Mouse (Mus musculus) intestine, embryonic 14.5 days (tissue): ENCODE results near the gene Galns. TPM values are rescaled to one million over a fixed set of nuclear protein-coding genes. Genes with fewer than 3 reads are reported as not detected.

Experiments
- ATAC-seq: fragments of 200-750 bp; cut with Nextera tagmentation; replicated peaks from 2 replicates; pipeline ENCODE4 v1.8.0; 2017; ENCODE audit warnings: low read depth, moderate number of reproducible peaks, moderate TSS enrichment, moderate library complexity; ENCODE audit not compliant: low FRiP score, low TSS enrichment
- DNase-seq: peaks from one replicate; pipeline ENCODE4 v3.0.0-alpha.2; 2018; ENCODE audit warnings: low spot score
- H3K27ac ChIP-seq: fragments of 300-500 bp; sonication (generic); 2 replicates; pipeline ENCODE4 v1.5.1; 2014; ENCODE audit warnings: low read depth, mild to moderate bottlenecking, control low read depth
- H3K27me3 ChIP-seq: fragments of 300-500 bp; sonication (generic); replicated peaks from 2 replicates; pipeline ENCODE4 v1.6.1; 2014; ENCODE audit warnings: low read length, control low read depth; ENCODE audit not compliant: control insufficient read depth, insufficient read depth
- H3K36me3 ChIP-seq: fragments of 300-500 bp; sonication (generic); 2 replicates; pipeline ENCODE4 v1.6.1; 2014; ENCODE audit warnings: low read length, control low read depth; ENCODE audit not compliant: control insufficient read depth, insufficient read depth
- H3K4me1 ChIP-seq: fragments of 300-500 bp; sonication (generic); replicated peaks from 2 replicates; pipeline ENCODE4 v1.6.1; 2014; ENCODE audit warnings: low read length, control low read depth, mixed read lengths; ENCODE audit not compliant: control insufficient read depth, insufficient read depth
- H3K4me2 ChIP-seq: fragments of 300-500 bp; sonication (generic); 2 replicates; pipeline ENCODE4 v1.6.1; 2014; ENCODE audit warnings: low read length
- H3K4me3 ChIP-seq: fragments of 300-500 bp; sonication (generic); 2 replicates; pipeline ENCODE4 v1.5.1; 2014; ENCODE audit warnings: low read depth, low read length, control low read depth, mixed read lengths
- H3K9ac ChIP-seq: fragments of 300-500 bp; sonication (generic); 2 replicates; pipeline ENCODE4 v1.6.1; 2014; ENCODE audit warnings: mild to moderate bottlenecking, low read length
- H3K9me3 ChIP-seq: fragments of 300-500 bp; sonication (generic); 2 replicates; pipeline ENCODE4 v1.6.1; 2016; ENCODE audit warnings: low read length, control low read depth; ENCODE audit not compliant: control insufficient read depth
- WGBS: fragments of 180-500 bp; shearing (Covaris S2); extraction: QIAGEN DNeasy Blood & Tissue Kit; methylation state at CpG from one replicate; pipeline ENCODE4 v1.1.7; 2014; 5-methylcytosine and 5-hydroxymethylcytosine counted together
- polyA plus RNA-seq: library from polyadenylated mRNA; unstranded; fragments of >200 nt; fragmentation: Nextera tagmentation; extraction: Ambion mirVana; gene quantifications from 2 replicates; pipeline ENCODE4 v1.2.1, GENCODE M21; 2014

Galns gene
- polyA plus RNA-seq, 1 experiment from 2014 or later: 12.2 TPM

DNA sequence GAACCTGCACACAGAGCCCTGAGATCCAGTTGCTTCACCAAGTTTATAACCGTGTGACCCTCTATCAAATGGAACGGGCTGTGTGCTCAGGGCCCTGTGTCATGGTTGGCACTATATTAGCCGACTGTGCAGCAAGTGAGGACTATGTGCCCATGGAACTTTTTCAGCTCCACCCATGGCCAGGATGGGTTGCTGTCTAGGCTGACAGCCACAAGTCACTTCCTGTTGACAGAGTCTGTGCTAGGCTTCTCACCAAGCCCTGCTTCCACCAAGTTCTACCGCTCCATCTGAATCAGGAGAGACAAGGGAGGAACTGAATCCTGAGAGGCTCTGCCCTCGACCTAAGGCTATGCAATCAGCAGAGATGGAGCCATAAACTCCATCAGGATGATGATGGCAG, 50.1 kb downstream of the Galns start:
- WGBS: 78% methylated on average over 5 of the region's 5 CpGs

DNA sequence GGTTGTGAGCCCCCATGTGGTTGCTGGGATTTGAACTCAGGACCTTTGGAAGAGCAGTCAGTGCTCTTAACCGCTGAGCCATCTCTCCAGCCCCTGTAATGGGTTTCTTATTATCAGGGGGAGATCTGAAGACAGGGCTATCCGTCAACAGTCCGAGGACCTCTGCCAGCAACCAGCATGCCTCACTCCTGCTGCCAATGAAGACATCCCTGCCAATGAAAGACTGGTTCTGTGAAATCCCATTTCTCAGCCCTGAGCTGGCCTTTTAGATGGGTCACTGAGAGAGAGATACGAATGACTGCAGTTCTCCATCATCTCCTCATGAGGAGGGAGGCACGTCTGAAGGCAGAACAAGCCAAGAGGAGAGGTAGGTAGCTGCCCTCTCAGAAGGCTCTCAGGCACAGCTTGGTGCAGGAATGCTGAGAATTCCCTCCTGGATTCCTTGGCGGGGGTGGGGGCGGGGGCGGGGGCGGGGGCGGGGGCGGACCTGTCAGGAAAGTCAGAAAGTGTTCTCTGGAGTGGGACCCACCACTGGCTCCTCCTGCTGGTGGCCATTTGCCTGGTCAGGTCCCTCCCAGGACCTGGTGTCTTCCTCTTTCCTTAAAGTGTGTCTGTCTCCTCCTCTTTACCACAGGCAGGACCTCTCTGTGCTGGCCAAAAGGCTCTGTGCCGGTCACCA, 52.5 kb downstream of the Galns start:
- H3K4me1 ChIP-seq: 0 out of 2 replicates have a peak, but pooled peaks cover 19% of the 10 kb centered on the region
- ATAC-seq (peak; percentile 30; the same call in 1 of the 2 replicates), DNase-seq (no peak)
- H3K9me3 ChIP-seq: no peaks in the 10 kb centered on the region
- no peaks in the 10 kb centered on the region for H3K36me3 ChIP-seq
- H3K4me2 ChIP-seq: no peak overlapping the region
- H3K9ac ChIP-seq: no peak overlapping the region
- WGBS: 12% methylated on average over 10 of the region's 12 CpGs
- H3K27ac ChIP-seq: no peak overlapping the region
- H3K4me3 ChIP-seq: no peak overlapping the region
- H3K27me3 ChIP-seq: no peaks in the 10 kb centered on the region

More for the DNA sequence above, 50.1 kb downstream of the Galns start:
- Histone ChIP-seq H3K9ac (no peak overlapping the region), H3K27ac (no peak overlapping the region), H3K9me3 (no peaks in the 10 kb centered on the region), H3K36me3 (no peaks in the 10 kb centered on the region), H3K4me1 (0 out of 2 replicates have a peak, but pooled peaks cover 16% of the 10 kb centered on the region), H3K4me3 (no peak overlapping the region), H3K27me3 (no peaks in the 10 kb centered on the region), H3K4me2 (no peak overlapping the region)
- DNase-seq (no peak), ATAC-seq (no peak)

DNA sequence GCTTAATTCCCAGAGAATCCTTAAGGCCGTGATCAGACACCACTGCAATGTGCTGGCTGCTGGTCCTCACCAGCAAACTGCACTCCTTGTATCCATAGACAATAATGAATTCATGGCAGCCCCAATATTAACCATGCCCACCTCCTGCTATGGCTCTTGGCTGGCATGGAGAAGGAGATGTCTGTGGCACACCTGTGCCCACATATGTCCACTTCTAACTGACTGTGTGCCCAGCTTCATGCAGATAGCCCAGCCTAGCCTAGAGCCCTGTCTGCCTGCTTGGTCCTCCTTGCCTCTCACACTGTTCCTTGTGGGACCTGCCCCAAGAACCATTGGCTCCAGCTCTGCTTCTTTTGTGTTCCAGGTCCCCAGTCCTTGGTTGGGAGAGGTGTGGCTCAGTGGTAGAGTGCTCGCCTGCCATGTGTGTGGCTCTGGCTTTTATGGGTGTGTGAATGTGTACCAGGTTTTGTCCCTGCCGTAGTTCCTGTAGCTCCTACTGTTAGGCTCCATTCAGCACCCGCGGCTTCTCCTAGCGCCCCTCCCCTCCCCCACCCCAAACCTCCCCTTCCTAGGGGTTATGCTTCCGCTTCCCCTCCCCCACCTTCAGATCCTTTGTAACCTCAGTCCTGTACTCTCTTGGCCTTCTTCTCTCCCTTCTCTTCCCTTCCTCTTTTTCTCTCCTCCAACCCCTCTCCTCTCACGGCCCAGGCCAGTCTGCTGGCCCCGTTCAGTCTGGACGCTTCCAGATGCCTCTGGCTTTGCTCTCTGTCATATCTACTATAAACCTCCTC, 53.8 kb downstream of the Galns start:
- H3K9ac ChIP-seq: no peak overlapping the region
- H3K4me1 ChIP-seq: 0 out of 2 replicates have a peak, but pooled peaks cover 19% of the 10 kb centered on the region
- WGBS: 40% methylated on average over 10 of the region's 10 CpGs
- ATAC-seq (no peak), DNase-seq (no peak)
- H3K36me3 ChIP-seq: no peaks in the 10 kb centered on the region
- H3K27ac ChIP-seq: no peak overlapping the region
- no peaks in the 10 kb centered on the region for H3K9me3 ChIP-seq
- H3K27me3 ChIP-seq: no peaks in the 10 kb centered on the region
- no peak overlapping the region for H3K4me3 ChIP-seq
- H3K4me2 ChIP-seq: no peak overlapping the region

DNA sequence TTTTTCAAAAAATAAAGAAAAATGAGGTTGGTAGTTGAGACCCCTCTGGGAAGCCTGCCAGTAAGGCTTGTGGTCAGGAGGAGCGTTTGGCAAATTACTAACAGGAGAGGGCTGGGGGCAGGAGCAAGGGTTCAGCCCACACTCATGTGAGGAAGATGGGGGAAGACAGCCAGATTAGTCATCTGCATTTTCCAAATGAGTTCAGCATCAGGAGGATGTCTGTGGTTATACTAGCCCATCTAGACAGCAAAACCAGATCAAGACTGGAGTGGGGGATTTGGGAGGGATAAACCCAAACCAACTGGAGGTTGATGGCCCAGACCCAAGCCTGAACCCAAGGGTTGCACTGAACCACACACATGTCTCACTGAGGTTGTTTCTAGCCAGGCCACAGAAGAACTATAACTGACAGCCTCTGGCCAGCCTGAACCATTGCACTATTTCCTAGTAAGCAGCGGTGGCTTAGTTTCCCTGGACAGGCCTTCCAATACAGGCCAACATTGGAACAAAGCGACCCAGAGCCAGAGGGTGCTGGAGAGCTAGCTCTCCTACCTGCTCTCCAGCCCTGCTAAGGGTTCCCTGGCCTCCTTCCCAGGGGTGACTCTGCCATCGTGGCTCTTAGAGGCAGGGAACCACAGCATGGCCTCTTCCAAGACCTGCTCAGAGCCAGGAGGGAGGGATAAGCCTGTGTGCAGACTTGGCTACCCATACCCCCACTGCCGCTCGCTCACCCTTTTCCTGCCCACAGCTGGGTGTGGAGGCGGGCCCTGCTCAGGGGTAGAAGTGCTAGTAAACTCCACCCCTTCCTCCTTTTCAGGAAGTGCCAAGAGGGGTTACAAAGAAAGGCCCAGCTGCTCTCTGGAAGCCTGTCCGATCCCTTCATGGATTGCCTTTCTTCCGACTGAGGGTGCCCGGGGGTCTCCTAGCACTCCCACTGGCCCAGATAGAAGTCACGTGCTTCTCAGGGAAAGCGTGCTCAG, 54.9 kb downstream of the Galns start:
- 66% methylated on average over 12 of the region's 12 CpGs for WGBS
- DNase-seq: no peak
- no peak overlapping the region for H3K9ac ChIP-seq

DNA sequence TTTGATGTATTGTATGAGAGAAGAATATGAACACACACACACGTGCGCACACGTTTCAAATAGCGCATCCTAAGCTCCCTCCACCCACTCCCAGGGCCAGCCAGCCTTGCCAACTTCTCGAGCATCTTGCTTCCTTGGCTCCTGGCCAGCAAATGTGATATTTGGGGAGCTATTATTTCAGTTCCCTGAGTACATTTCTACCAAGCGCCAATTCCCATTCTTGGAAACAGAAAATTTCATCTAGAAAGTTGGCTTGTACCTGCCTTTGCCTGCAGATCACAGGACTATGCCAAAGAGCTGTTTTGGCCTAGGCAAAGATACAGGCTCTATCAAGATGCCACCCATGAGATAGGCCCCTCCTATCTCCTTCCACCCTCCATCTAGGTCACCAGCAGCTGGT, 56.5 kb downstream of the Galns start:
- H3K4me2 ChIP-seq: no peak overlapping the region
- H3K4me3 ChIP-seq: no peak overlapping the region
- no peaks in the 10 kb centered on the region for H3K27me3 ChIP-seq
- WGBS: 76% methylated on average over 6 of the region's 6 CpGs
- DNase-seq (no peak), ATAC-seq (no peak)
- H3K9ac ChIP-seq: no peak overlapping the region
- H3K9me3 ChIP-seq: no peaks in the 10 kb centered on the region
- H3K36me3 ChIP-seq: no peaks in the 10 kb centered on the region
- H3K4me1 ChIP-seq: peaks cover 22% of the 10 kb centered on the region; the same call in 1 of the 2 replicates
- no peak overlapping the region for H3K27ac ChIP-seq

More for the DNA sequence above, 54.9 kb downstream of the Galns start:
- H3K4me3 ChIP-seq: no peak overlapping the region
- H3K4me1 ChIP-seq: 0 out of 2 replicates have a peak, but pooled peaks cover 19% of the 10 kb centered on the region
- no peaks in the 10 kb centered on the region for H3K9me3 ChIP-seq
- ATAC-seq: no peak
- no peaks in the 10 kb centered on the region for H3K36me3 ChIP-seq
- peak overlapping the region; percentile 40; the same call in 1 of the 2 replicates for H3K27ac ChIP-seq
- H3K27me3 ChIP-seq: no peaks in the 10 kb centered on the region
- no peak overlapping the region for H3K4me2 ChIP-seq

DNA sequence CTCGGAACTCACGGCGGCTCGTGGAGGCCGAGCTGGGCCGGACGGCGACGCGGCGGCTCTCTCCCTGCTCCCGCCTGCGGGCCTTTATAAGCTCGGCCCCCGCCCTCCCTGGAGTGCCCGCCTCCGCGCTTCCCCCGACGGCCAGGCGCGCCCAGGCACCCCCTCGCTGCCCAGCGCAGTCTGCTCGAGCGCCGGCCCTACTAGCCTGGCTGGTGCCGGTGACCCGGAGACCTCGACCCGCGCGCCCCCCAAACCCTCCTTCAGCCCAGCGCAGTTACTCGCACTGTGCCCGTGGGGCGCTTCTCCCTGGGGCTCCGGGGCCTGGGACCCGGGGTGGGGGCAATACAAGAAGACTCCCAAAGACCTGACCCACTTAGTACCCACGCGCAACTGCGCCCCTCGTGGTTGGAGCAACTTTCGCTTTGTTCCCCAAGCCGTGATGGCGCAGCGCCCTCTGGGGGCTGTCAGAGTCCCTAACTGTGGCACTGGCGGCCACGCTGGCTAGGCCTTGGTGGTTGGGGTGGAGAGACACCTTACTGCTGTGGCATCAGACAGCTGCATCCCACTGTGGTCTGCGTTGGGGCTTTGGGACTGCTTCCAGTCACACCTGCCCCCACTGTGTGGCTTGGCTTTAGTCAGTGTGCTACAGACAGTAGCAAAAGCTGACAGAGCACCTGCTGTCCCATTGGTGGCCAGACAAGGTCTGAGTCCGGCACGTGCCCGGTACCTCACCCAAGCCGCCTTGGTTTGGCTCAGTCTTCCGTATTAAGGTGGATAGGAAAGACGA, 59.8 kb downstream of the Galns start, which contains the start of gene Piezo1:
Gene Piezo1 (minus strand): TSS at position 65 of the 787 bp plus-strand sequence.
- Histone ChIP-seq H3K9me3 (no peaks in the 10 kb centered on the region), H3K4me1 (peaks cover 38% of the 10 kb centered on the region), H3K4me2 (peak within 1 kb of the TSS; percentile 61), H3K27me3 (no peaks in the 10 kb centered on the region), H3K27ac (peak within 1 kb of the TSS; percentile 90), H3K4me3 (peak within 1 kb of the TSS; percentile 67), H3K9ac (peak within 1 kb of the TSS; percentile 90), H3K36me3 (no peaks in the 10 kb centered on the region)
- ATAC-seq (peak; percentile 88), DNase-seq (peak; percentile 97)
- WGBS: 10% methylated on average over 56 of the region's 56 CpGs

DNA sequence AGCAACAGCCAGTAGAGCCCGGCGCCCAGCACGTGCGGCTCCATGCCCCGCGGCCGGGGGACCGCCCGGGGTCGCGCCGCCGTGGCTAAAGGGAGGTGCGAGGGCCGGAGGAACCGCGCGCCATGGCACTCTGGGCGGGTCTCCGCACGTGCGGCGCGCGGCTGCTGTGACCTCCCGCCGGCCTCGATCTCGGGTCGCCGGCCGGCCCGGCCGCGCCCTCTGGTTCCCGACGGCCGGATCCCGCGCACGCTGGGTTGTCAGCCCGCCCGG, 60.3 kb downstream of the Galns start:
- Histone ChIP-seq H3K27me3 (no peaks in the 10 kb centered on the region), H3K4me2 (peak overlapping the region; percentile 61), H3K36me3 (no peaks in the 10 kb centered on the region), H3K4me3 (peak overlapping the region; percentile 67), H3K9me3 (no peaks in the 10 kb centered on the region), H3K27ac (peak overlapping the region; percentile 90), H3K4me1 (peaks cover 34% of the 10 kb centered on the region), H3K9ac (peak overlapping the region; percentile 90)
- DNase-seq (no peak), ATAC-seq (peak; percentile 44)
- whole genome bisulfite sequencing: 0% methylated on average over 33 of the region's 43 CpGs
